Comparison of ENCODE assay signal across 3 mouse cellular contexts in genomic region chr12:110725051-110725450, GRCm38 (mm10).
TF ChIP-seq lines count a peak whose summit lies in the region.

No protein-coding gene starts in this region.

TF ChIP-seq in CH12.LX, 34 proteins besides CTCF, POLR2A, EP300 and RAD21 (continued from another document):
- TF ChIP-seq MAFK (IDR thresholded peaks at IDR 0.05; ENCODE audit: insufficient replicate concordance, low read length) (no peak), CHD1 (IDR thresholded peaks at IDR 0.05; ENCODE audit: low read depth, low read length) (peak; percentile 91; the same call in 1 of the 2 replicates)

TF ChIP-seq in ES-E14, 5 proteins besides CTCF, POLR2A, EP300 and RAD21 (continued from another document):
- TF ChIP-seq CHD2 (IDR thresholded peaks at IDR 0.05; ENCODE audit: low read depth, low read length): no peak
- no peak for TF ChIP-seq ZNF384 (IDR thresholded peaks at IDR 0.05; ENCODE audit: low read depth, low read length)
- no peak for TF ChIP-seq ZC3H11A (IDR thresholded peaks at IDR 0.05; ENCODE audit: borderline replicate concordance, low read depth, low read length)
- no peak for TF ChIP-seq MAFK (IDR thresholded peaks at IDR 0.05; ENCODE audit: insufficient read depth, low read depth, low read length)
TF ChIP-seq in ES-E14: peak in this region for 0.

TF ChIP-seq in myocyte, 11 proteins besides CTCF, POLR2A, EP300 and RAD21 (continued from another document):
- TF ChIP-seq POLR2AphosphoS2 (IDR thresholded peaks at IDR 0.05; ENCODE audit: insufficient read length, low read depth) (no peak), MAX (IDR thresholded peaks at IDR 0.05; ENCODE audit: low read depth) (no peak), CEBPB (IDR thresholded peaks at IDR 0.05; ENCODE audit: insufficient read depth, poor library complexity, severe bottlenecking) (no peak), REST (IDR thresholded peaks at IDR 0.05; ENCODE audit: insufficient read depth, insufficient read length) (no peak), MYOD1 (IDR thresholded peaks at IDR 0.05; ENCODE audit: control insufficient read depth in 1 of 3, insufficient read length in 2 of 3, low read depth in 2 of 3) (no peak), MYOG (IDR thresholded peaks at IDR 0.05; ENCODE audit: control insufficient read depth in 1 of 3, insufficient read depth in 1 of 3, insufficient read length in 2 of 3, low read depth in 2 of 3) (no peak), TCF3 (IDR thresholded peaks at IDR 0.05; ENCODE audit: insufficient read length, low read depth) (no peak)
